Mouse (Mus musculus): ENCODE data around the gene Styxl1. TPM values are rescaled to one million over a fixed set of nuclear protein-coding genes. Genes with fewer than 3 reads are reported as not detected.

Gene Styxl1
- 70.9 and 81.5 TPM in 2 replicates for polyA plus RNA-seq (2012; rRNA removed)

- peak within 1 kb of the TSS; percentile 97 for H3K4me3 ChIP-seq (ENCODE audit: control insufficient read depth, low read depth, low read length)
- peaks cover 10% of the 10 kb centered on the region for H3K4me1 ChIP-seq (ENCODE audit: control insufficient read depth, insufficient read depth, low read length)
- peak within 1 kb of the TSS; percentile 96 for H3K27ac ChIP-seq (ENCODE audit: control insufficient read depth, insufficient read depth, low read depth, low read length)
- TF ChIP-seq CTCF (IDR thresholded peaks at IDR 0.05; ENCODE audit: control insufficient read depth, insufficient read depth, insufficient replicate concordance, low read depth, low read length) = no peak
- no peak; the same call in 1 of the 2 replicates for TF ChIP-seq POLR2A (IDR thresholded peaks at IDR 0.05; ENCODE audit: control insufficient read depth, low read depth, low read length)
- no peaks in the 10 kb centered on the region for H3K27me3 ChIP-seq (ENCODE audit: control insufficient read depth, insufficient read depth, low read length)
- no peaks in the 10 kb centered on the region for H3K36me3 ChIP-seq (ENCODE audit: control insufficient read depth, insufficient read depth, low read length)
These were observed at the start of gene Styxl1 for GRCm38 (mm10) chr5:135777796-135778470. TSS of gene Styxl1 (minus strand) at chr5:135778385.

GRCm38 (mm10) chr5:135826225-135826624 is 48.0 kb upstream of the Styxl1 start:
- Histone ChIP-seq H3K4me1 (ENCODE audit: control insufficient read depth, insufficient read depth, low read length) (no peaks in the 10 kb centered on the region; the same call in 1 of the 2 replicates), H3K4me3 (ENCODE audit: control insufficient read depth, low read depth, low read length) (no peak overlapping the region), H3K27me3 (ENCODE audit: control insufficient read depth, insufficient read depth, low read length) (no peaks in the 10 kb centered on the region), H3K36me3 (ENCODE audit: control insufficient read depth, insufficient read depth, low read length) (no peaks in the 10 kb centered on the region), H3K27ac (ENCODE audit: control insufficient read depth, insufficient read depth, low read depth, low read length) (no peak overlapping the region)
- TF ChIP-seq CTCF (IDR thresholded peaks at IDR 0.05; ENCODE audit: control insufficient read depth, insufficient read depth, insufficient replicate concordance, low read depth, low read length) (no peak), POLR2A (IDR thresholded peaks at IDR 0.05; ENCODE audit: control insufficient read depth, low read depth, low read length) (no peak)

- Histone ChIP-seq H3K4me1 (ENCODE audit: control insufficient read depth, insufficient read depth, low read length) (no peaks in the 10 kb centered on the region), H3K4me3 (ENCODE audit: control insufficient read depth, low read depth, low read length) (no peak overlapping the region), H3K36me3 (ENCODE audit: control insufficient read depth, insufficient read depth, low read length) (no peaks in the 10 kb centered on the region), H3K27ac (ENCODE audit: control insufficient read depth, insufficient read depth, low read depth, low read length) (no peak overlapping the region), H3K27me3 (ENCODE audit: control insufficient read depth, insufficient read depth, low read length) (no peaks in the 10 kb centered on the region)
- TF ChIP-seq POLR2A (IDR thresholded peaks at IDR 0.05; ENCODE audit: control insufficient read depth, low read depth, low read length) = no peak
- TF ChIP-seq CTCF (IDR thresholded peaks at IDR 0.05; ENCODE audit: control insufficient read depth, insufficient read depth, insufficient replicate concordance, low read depth, low read length) = no peak
These were observed 46.3 kb upstream of the Styxl1 start for GRCm38 (mm10) chr5:135824517-135824916.

GRCm38 (mm10) chr5:135822316-135822944 is 44.2 kb upstream of the Styxl1 start:
- H3K4me3 ChIP-seq (ENCODE audit: control insufficient read depth, low read depth, low read length) = no peak overlapping the region
- H3K27me3 ChIP-seq (ENCODE audit: control insufficient read depth, insufficient read depth, low read length) = no peaks in the 10 kb centered on the region
- no peak for TF ChIP-seq CTCF (IDR thresholded peaks at IDR 0.05; ENCODE audit: control insufficient read depth, insufficient read depth, insufficient replicate concordance, low read depth, low read length)
- TF ChIP-seq POLR2A (IDR thresholded peaks at IDR 0.05; ENCODE audit: control insufficient read depth, low read depth, low read length) = no peak
- no peak overlapping the region for H3K27ac ChIP-seq (ENCODE audit: control insufficient read depth, insufficient read depth, low read depth, low read length)
- 0 out of 2 replicates have a peak, but pooled peaks cover 2% of the 10 kb centered on the region for H3K4me1 ChIP-seq (ENCODE audit: control insufficient read depth, insufficient read depth, low read length)
- H3K36me3 ChIP-seq (ENCODE audit: control insufficient read depth, insufficient read depth, low read length) = no peaks in the 10 kb centered on the region

- no peak overlapping the region for H3K4me3 ChIP-seq (ENCODE audit: control insufficient read depth, low read depth, low read length)
- TF ChIP-seq POLR2A (IDR thresholded peaks at IDR 0.05; ENCODE audit: control insufficient read depth, low read depth, low read length) (no peak), CTCF (IDR thresholded peaks at IDR 0.05; ENCODE audit: control insufficient read depth, insufficient read depth, insufficient replicate concordance, low read depth, low read length) (no peak)
- no peak overlapping the region for H3K27ac ChIP-seq (ENCODE audit: control insufficient read depth, insufficient read depth, low read depth, low read length)
- no peaks in the 10 kb centered on the region for H3K36me3 ChIP-seq (ENCODE audit: control insufficient read depth, insufficient read depth, low read length)
- 0 out of 2 replicates have a peak, but pooled peaks cover 2% of the 10 kb centered on the region for H3K4me1 ChIP-seq (ENCODE audit: control insufficient read depth, insufficient read depth, low read length)
- H3K27me3 ChIP-seq (ENCODE audit: control insufficient read depth, insufficient read depth, low read length) = no peaks in the 10 kb centered on the region
These were observed 40.3 kb upstream of the Styxl1 start for GRCm38 (mm10) chr5:135818491-135818890.

- H3K36me3 ChIP-seq (ENCODE audit: control insufficient read depth, insufficient read depth, low read length) = no peaks in the 10 kb centered on the region
- H3K4me3 ChIP-seq (ENCODE audit: control insufficient read depth, low read depth, low read length) = no peak overlapping the region
- TF ChIP-seq CTCF (IDR thresholded peaks at IDR 0.05; ENCODE audit: control insufficient read depth, insufficient read depth, insufficient replicate concordance, low read depth, low read length) (no peak), POLR2A (IDR thresholded peaks at IDR 0.05; ENCODE audit: control insufficient read depth, low read depth, low read length) (no peak)
- H3K4me1 ChIP-seq (ENCODE audit: control insufficient read depth, insufficient read depth, low read length) = no peaks in the 10 kb centered on the region
- H3K27me3 ChIP-seq (ENCODE audit: control insufficient read depth, insufficient read depth, low read length) = no peaks in the 10 kb centered on the region
- no peak overlapping the region for H3K27ac ChIP-seq (ENCODE audit: control insufficient read depth, insufficient read depth, low read depth, low read length)
These were observed 34.8 kb upstream of the Styxl1 start for GRCm38 (mm10) chr5:135812991-135813390.

GRCm38 (mm10) chr5:135807263-135807637 is 29.1 kb upstream of the Styxl1 start:
- Histone ChIP-seq H3K4me1 (ENCODE audit: control insufficient read depth, insufficient read depth, low read length) (peaks cover 7% of the 10 kb centered on the region; the same call in 1 of the 2 replicates), H3K27ac (ENCODE audit: control insufficient read depth, insufficient read depth, low read depth, low read length) (no peak overlapping the region), H3K4me3 (ENCODE audit: control insufficient read depth, low read depth, low read length) (no peak overlapping the region), H3K27me3 (ENCODE audit: control insufficient read depth, insufficient read depth, low read length) (no peaks in the 10 kb centered on the region), H3K36me3 (ENCODE audit: control insufficient read depth, insufficient read depth, low read length) (no peaks in the 10 kb centered on the region)
- no peak for TF ChIP-seq POLR2A (IDR thresholded peaks at IDR 0.05; ENCODE audit: control insufficient read depth, low read depth, low read length)
- TF ChIP-seq CTCF (IDR thresholded peaks at IDR 0.05; ENCODE audit: control insufficient read depth, insufficient read depth, insufficient replicate concordance, low read depth, low read length) = no peak

All from testis, adult 2 months (tissue).